Mouse (Mus musculus): ENCODE measurements at regions not wholly inside any gene's neighbourhood (a gene's known extent, or its start where the extent isn't known, plus 50 kb on each side); places are given as distances from the start of the nearest gene placed in this dataset.

DNA sequence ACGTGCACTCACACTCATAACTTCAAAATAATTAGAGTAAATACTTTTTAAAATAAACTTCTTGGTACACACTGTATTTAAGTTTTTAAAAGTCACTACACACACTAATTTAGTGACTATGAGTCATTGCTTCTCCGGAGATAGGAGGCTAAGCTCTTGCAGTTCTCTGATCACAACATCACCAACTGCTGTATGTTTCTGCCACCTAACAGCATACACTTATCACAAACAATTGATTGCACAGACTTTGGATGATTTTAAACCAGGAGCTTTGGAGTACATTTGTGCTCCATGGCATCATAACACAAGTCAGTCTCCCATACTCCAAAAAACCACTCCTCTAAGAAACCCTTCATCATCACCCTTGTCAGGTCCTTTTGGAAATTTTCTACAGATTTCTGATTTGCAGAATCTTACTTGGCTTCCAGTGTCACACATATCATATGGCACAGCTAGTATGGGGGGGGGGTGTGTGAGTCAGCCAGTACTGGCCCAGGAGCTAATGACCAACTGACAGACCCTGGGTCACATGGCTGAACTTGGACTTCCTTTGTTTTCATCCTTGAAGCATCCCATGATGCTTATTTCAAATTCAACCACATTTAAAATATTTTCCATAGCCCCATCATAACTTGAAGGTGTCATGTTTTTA is 179.1 kb upstream of the Tmtc1 start:
- H3K9me3 ChIP-seq, result no peaks in the 10 kb centered on the region
- no peaks in the 10 kb centered on the region for H3K27me3 ChIP-seq
- H3K27ac ChIP-seq, result no peak overlapping the region
- 93% methylated on average over 2 of the region's 2 CpGs for WGBS
- no peak overlapping the region for H3K4me2 ChIP-seq
- no peaks in the 10 kb centered on the region for H3K36me3 ChIP-seq (replicated peaks)
- H3K9ac ChIP-seq, result no peak overlapping the region
- H3K4me1 ChIP-seq, result no peaks in the 10 kb centered on the region
- ATAC-seq (ENCODE audit: low FRiP score), result no peak
- no peak overlapping the region for H3K4me3 ChIP-seq (replicated peaks)

GRCm38 (mm10) chr6:148620034-148620433 is 175.8 kb upstream of the Tmtc1 start:
- ATAC-seq (ENCODE audit: low FRiP score), result no peak
- Histone ChIP-seq H3K36me3 (replicated peaks) (no peaks in the 10 kb centered on the region), H3K9ac (no peak overlapping the region), H3K27ac (no peak overlapping the region), H3K4me2 (no peak overlapping the region), H3K4me1 (peaks cover 6% of the 10 kb centered on the region; the same call in 1 of the 2 replicates), H3K9me3 (no peaks in the 10 kb centered on the region), H3K27me3 (no peaks in the 10 kb centered on the region), H3K4me3 (replicated peaks) (no peak overlapping the region)
- 79% methylated on average over 1 of the region's 1 CpGs for WGBS

- Histone ChIP-seq H3K27me3 (no peaks in the 10 kb centered on the region), H3K9me3 (no peaks in the 10 kb centered on the region), H3K4me3 (replicated peaks) (no peak overlapping the region), H3K4me2 (no peak overlapping the region), H3K36me3 (replicated peaks) (no peaks in the 10 kb centered on the region), H3K27ac (no peak overlapping the region), H3K4me1 (peaks cover 6% of the 10 kb centered on the region; the same call in 1 of the 2 replicates), H3K9ac (no peak overlapping the region)
- 19% methylated on average over 4 of the region's 4 CpGs for WGBS
- ATAC-seq (ENCODE audit: low FRiP score), result no peak
Observed at GRCm38 (mm10) chr6:148615931-148616330, 171.7 kb upstream of the Tmtc1 start.

DNA sequence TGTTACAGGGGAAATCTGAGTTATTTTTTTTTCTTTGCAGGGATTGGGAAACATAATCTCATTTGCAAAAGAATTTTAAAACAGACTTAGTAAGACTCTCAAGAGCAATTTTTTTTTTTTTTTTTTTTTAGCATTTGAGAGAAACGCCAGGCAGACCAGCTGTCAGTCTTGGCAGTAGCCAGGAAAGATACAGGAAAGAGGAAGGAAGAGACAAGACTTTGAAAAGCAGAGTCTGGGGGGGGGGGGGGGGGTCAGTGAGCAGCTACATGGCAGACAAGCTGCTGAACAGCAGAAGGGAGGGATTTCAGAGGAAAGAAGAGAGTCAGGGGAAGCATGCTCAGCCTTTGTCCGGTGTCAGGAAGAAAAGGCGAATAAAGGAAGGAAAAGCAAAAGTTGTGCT is 171.3 kb upstream of the Tmtc1 start:
- Histone ChIP-seq H3K4me1 (peaks cover 6% of the 10 kb centered on the region; the same call in 1 of the 2 replicates), H3K4me3 (replicated peaks) (no peak overlapping the region), H3K9me3 (no peaks in the 10 kb centered on the region), H3K9ac (no peak overlapping the region), H3K27ac (no peak overlapping the region), H3K4me2 (no peak overlapping the region), H3K27me3 (no peaks in the 10 kb centered on the region), H3K36me3 (replicated peaks) (no peaks in the 10 kb centered on the region)
- ATAC-seq (ENCODE audit: low FRiP score), result no peak
- 36% methylated on average over 3 of the region's 3 CpGs for WGBS

GRCm38 (mm10) chr6:148608881-148609280 is 164.7 kb upstream of the Tmtc1 start:
- H3K27me3 ChIP-seq, result no peaks in the 10 kb centered on the region
- H3K36me3 ChIP-seq (replicated peaks), result no peaks in the 10 kb centered on the region
- H3K9ac ChIP-seq, result no peak overlapping the region
- no peak overlapping the region for H3K27ac ChIP-seq
- WGBS, result 82% methylated on average over 5 of the region's 5 CpGs
- H3K4me2 ChIP-seq, result no peak overlapping the region
- no peak overlapping the region for H3K4me3 ChIP-seq (replicated peaks)
- no peaks in the 10 kb centered on the region for H3K9me3 ChIP-seq
- no peaks in the 10 kb centered on the region for H3K4me1 ChIP-seq
- no peak for ATAC-seq (ENCODE audit: low FRiP score)

DNA sequence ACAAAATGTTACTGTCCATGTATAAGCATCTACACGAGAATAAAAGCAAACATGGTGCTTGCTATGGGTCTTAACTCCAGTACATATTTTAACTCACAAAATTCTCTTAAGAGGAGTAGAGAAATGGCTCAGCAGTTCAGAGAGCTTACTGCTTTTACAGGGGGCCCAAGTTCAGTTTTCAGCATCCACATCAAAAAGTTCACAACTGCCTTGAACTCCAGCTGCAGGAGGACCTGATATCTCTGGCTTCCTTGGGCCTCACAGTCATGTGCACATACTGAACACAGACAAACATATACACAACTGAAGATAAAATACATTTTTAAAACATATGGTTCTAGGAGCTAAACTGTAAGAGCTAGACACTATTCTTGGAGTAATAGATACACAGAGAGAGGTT is 161.0 kb upstream of the Tmtc1 start:
- H3K27me3 ChIP-seq, result no peaks in the 10 kb centered on the region
- no peaks in the 10 kb centered on the region for H3K36me3 ChIP-seq (replicated peaks)
- H3K27ac ChIP-seq, result no peak overlapping the region
- no peak overlapping the region for H3K4me3 ChIP-seq (replicated peaks)
- H3K4me2 ChIP-seq, result no peak overlapping the region
- no peaks in the 10 kb centered on the region for H3K9me3 ChIP-seq
- no peak for ATAC-seq (ENCODE audit: low FRiP score)
- H3K4me1 ChIP-seq, result no peaks in the 10 kb centered on the region
- 87% methylated on average over 1 of the region's 1 CpGs for WGBS
- H3K9ac ChIP-seq, result no peak overlapping the region

DNA sequence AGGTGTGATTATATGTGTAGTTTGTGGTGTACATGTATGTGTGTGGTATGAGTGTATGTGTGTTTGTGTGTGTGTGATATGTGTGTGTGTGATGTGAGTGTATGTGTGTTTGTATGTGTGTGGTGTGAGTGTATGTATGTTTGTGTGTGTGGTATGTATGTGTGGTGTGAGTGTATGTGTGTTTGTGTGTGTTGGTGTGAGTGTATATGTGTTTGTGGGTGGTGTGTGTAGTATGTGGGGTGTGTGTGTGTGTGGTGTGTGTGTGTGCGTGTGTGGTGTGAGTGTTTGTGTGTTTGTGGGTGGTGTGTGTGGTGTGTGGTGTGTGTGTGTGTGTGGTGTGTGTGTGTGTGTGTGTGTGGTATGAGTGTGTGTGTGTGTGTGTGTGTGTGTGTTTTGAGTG is 160.6 kb upstream of the Tmtc1 start:
- no peaks in the 10 kb centered on the region for H3K36me3 ChIP-seq (replicated peaks)
- H3K27me3 ChIP-seq, result no peaks in the 10 kb centered on the region
- no peak overlapping the region for H3K4me2 ChIP-seq
- 0% methylated on average over 1 of the region's 1 CpGs for WGBS
- no peak overlapping the region for H3K4me3 ChIP-seq (replicated peaks)
- peak; percentile 46; the same call in 1 of the 2 replicates for ATAC-seq (ENCODE audit: low FRiP score)
- H3K4me1 ChIP-seq, result no peaks in the 10 kb centered on the region
- H3K27ac ChIP-seq, result no peak overlapping the region
- H3K9me3 ChIP-seq, result no peaks in the 10 kb centered on the region
- H3K9ac ChIP-seq, result peak overlapping the region; percentile 33; the same call in 1 of the 2 replicates

GRCm38 (mm10) chr6:148603878-148604277 is 159.7 kb upstream of the Tmtc1 start:
- Histone ChIP-seq H3K4me2 (no peak overlapping the region), H3K4me1 (peaks cover 7% of the 10 kb centered on the region), H3K4me3 (replicated peaks) (no peak overlapping the region), H3K27ac (no peak overlapping the region), H3K9me3 (no peaks in the 10 kb centered on the region), H3K9ac (no peak overlapping the region), H3K27me3 (no peaks in the 10 kb centered on the region), H3K36me3 (replicated peaks) (no peaks in the 10 kb centered on the region)
- 90% methylated on average over 2 of the region's 2 CpGs for WGBS
- no peak for ATAC-seq (ENCODE audit: low FRiP score)

DNA sequence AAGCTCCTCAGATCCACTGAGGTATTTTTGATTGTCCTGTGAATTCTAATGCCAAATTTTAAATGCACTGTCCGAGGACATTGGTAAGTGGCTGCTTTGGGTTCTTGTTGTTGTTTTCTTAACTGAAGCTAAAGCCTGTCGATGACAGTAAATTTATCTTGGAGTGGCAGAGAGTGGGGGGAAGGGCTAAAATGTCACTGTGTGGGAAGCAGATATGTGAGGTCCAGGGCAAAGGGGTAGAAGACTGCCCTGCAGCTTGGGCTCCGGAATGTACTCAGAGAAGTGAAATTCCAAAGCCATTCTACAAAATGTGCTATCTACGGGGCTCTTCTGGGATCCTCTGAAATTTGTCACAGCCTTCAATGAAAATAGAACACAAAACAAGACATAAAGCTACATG is 159.3 kb upstream of the Tmtc1 start:
- ATAC-seq (ENCODE audit: low FRiP score), result no peak
- no peak overlapping the region for H3K4me3 ChIP-seq (replicated peaks)
- no peaks in the 10 kb centered on the region for H3K27me3 ChIP-seq
- no peaks in the 10 kb centered on the region for H3K9me3 ChIP-seq
- H3K9ac ChIP-seq, result no peak overlapping the region
- no peak overlapping the region for H3K4me2 ChIP-seq
- H3K27ac ChIP-seq, result no peak overlapping the region
- no peaks in the 10 kb centered on the region for H3K36me3 ChIP-seq (replicated peaks)
- 89% methylated on average over 4 of the region's 4 CpGs for WGBS
- H3K4me1 ChIP-seq, result peaks cover 11% of the 10 kb centered on the region

GRCm38 (mm10) chr6:148602894-148603293 is 158.7 kb upstream of the Tmtc1 start:
- no peak for ATAC-seq (ENCODE audit: low FRiP score)
- no peak overlapping the region for H3K4me2 ChIP-seq
- no peaks in the 10 kb centered on the region for H3K36me3 ChIP-seq (replicated peaks)
- no peak overlapping the region for H3K4me3 ChIP-seq (replicated peaks)
- no peaks in the 10 kb centered on the region for H3K9me3 ChIP-seq
- no peak overlapping the region for H3K27ac ChIP-seq
- no peak overlapping the region for H3K9ac ChIP-seq
- H3K4me1 ChIP-seq, result peaks cover 16% of the 10 kb centered on the region
- 77% methylated on average over 2 of the region's 2 CpGs for WGBS
- no peaks in the 10 kb centered on the region for H3K27me3 ChIP-seq

DNA sequence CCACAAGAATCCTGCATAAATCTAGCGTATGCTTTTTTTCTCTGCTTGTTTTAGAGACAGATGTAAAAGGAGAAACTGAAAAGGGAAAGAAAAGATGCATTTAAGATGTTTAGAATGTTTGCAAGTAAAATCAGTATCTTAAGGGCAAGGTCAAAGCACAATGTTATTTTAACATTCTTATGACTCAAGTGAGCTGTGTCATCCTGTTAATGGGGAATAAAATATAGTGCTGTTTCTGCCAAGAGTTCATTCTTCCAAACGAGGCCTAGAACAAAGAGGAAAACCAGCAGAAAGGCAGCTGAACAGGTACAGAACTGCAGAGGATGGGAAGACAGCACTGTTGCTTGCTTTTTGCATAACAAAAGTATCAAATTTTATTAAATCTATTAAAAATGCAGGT is 156.7 kb upstream of the Tmtc1 start:
- Histone ChIP-seq H3K27ac (no peak overlapping the region), H3K4me1 (peaks cover 16% of the 10 kb centered on the region), H3K4me3 (replicated peaks) (no peak overlapping the region), H3K9ac (no peak overlapping the region), H3K27me3 (no peaks in the 10 kb centered on the region), H3K9me3 (no peaks in the 10 kb centered on the region), H3K36me3 (replicated peaks) (no peaks in the 10 kb centered on the region), H3K4me2 (no peak overlapping the region)
- 50% methylated on average over 2 of the region's 2 CpGs for WGBS
- no peak for ATAC-seq (ENCODE audit: low FRiP score)

DNA sequence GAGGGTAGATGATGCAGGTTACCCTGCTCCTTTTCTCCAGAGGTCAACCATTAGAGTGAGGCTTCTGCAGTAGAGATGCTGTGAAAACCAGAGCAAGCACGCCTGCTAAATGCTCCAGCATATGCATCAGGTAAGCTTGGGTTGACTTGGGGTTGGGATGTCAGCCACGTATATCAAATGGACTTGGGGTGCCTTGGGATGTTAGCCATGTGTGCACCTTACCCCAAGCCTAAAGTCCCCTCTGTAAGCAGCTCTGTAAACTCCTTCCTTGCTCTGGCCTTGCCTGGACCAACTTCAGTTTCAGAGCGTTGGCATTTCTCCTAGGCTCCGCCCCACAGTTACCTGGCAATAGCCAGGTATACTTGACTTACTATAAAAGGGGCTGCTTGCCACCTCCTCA is 155.3 kb upstream of the Tmtc1 start:
- H3K4me1 ChIP-seq, result peaks cover 16% of the 10 kb centered on the region
- no peaks in the 10 kb centered on the region for H3K9me3 ChIP-seq
- 55% methylated on average over 4 of the region's 4 CpGs for WGBS
- H3K4me2 ChIP-seq, result no peak overlapping the region
- no peak overlapping the region for H3K4me3 ChIP-seq (replicated peaks)
- H3K27me3 ChIP-seq, result no peaks in the 10 kb centered on the region
- peak; percentile 27 for ATAC-seq (ENCODE audit: low FRiP score)
- H3K36me3 ChIP-seq (replicated peaks), result no peaks in the 10 kb centered on the region
- H3K27ac ChIP-seq, result no peak overlapping the region
- H3K9ac ChIP-seq, result no peak overlapping the region

DNA sequence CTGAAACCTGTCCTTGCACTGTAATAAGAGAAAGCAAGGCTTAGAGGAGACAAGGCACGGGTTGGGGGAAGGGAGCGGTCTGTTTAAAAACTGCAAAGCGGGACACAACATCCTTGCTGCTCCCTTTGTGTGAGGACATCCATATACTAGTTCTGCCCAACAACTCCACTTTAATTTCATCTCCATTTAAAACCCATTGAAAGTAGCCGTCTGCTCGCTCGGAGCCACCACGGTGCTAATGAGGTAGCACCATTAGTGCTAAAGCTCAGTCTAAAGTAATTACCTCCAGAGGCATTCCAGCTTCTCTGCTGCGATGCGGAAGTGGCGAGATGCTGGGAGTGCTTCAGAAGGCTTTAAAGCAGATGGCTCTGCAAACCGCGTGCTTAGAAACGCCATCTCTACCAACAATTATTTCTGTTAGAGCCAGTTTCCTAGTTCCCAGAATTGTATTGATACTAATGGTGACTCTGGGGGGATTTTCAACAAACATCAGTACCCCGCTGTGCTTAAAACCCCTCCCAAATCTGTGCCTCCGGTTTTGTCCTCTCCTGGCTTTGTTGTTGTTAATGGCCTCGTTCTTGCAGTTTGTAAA is 154.7 kb upstream of the Tmtc1 start:
- H3K4me2 ChIP-seq, result peak overlapping the region; percentile 49
- ATAC-seq (ENCODE audit: low FRiP score), result peak; percentile 92
- no peaks in the 10 kb centered on the region for H3K36me3 ChIP-seq (replicated peaks)
- 0 out of 2 replicates have a peak overlapping the region, but pooled peaks have one; percentile 26 for H3K27ac ChIP-seq
- H3K9ac ChIP-seq, result peak overlapping the region; percentile 5; the same call in 1 of the 2 replicates
- no peaks in the 10 kb centered on the region for H3K9me3 ChIP-seq
- H3K4me3 ChIP-seq (replicated peaks), result peak overlapping the region; percentile 24
- H3K27me3 ChIP-seq, result no peaks in the 10 kb centered on the region
- 2% methylated on average over 16 of the region's 16 CpGs for WGBS
- peaks cover 16% of the 10 kb centered on the region for H3K4me1 ChIP-seq
